Mouse (Mus musculus) CD4-positive helper T cell, adult 2 months (primary cell): ENCODE results near the gene Miga1.

Experiments used
- DNase-seq: peaks from one replicate; pipeline ENCODE4 v3.0.0-alpha.2; 2012; ENCODE audit warnings: low read depth, missing footprints, low spot score

Gene Miga1

GRCm38 (mm10) chr3:152287810-152288209 is 52.4 kb downstream of the Miga1 start:
- DNase-seq, result no peak

- DNase-seq, result no peak
Measured at GRCm38 (mm10) chr3:152284759-152285158, 55.4 kb downstream of the Miga1 start.

DNA sequence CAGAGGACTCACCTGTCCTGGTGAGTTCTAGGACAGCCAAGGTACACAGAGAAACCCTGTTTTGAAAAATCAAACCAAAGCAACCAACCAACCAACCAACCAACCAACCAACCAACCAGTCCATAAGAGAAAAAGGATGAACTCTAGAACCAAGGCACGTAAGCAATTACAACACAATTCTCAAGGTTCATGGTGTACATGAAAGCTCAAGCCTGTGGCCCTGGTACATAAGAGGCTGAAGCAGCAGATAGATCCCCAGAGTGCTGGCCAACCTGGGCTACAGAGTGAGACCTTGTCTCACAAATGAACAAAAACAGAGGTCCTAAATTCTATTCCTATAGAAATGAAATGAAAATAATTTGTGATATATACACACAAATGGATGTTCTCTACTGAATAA is 55.9 kb downstream of the Miga1 start:
- no peak for DNase-seq

DNA sequence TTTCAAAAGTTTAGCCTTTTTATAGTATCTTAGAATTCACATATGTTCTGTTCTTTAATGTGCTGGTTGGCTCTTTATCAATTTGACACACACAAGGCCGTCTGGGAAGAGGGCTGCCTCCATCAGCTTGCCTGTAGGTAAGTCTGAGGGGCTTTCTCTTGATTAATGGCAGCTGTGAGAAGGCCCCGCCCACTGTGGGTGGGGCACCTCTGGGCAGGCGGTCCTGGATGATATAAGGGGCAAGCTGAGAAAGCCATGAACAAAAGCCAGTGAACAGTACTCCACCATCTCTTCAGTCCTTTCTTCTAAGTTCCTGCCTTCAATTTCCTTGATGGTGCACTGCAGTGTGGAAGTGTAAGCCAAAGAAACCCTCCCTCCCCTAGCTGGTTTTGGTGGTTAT is 58.1 kb downstream of the Miga1 start:
- no peak for DNase-seq

- DNase-seq, result no peak
Measured at GRCm38 (mm10) chr3:152278431-152278830, 61.8 kb downstream of the Miga1 start.

GRCm38 (mm10) chr3:152277912-152278311 is 62.3 kb downstream of the Miga1 start:
- DNase-seq, result no peak

DNA sequence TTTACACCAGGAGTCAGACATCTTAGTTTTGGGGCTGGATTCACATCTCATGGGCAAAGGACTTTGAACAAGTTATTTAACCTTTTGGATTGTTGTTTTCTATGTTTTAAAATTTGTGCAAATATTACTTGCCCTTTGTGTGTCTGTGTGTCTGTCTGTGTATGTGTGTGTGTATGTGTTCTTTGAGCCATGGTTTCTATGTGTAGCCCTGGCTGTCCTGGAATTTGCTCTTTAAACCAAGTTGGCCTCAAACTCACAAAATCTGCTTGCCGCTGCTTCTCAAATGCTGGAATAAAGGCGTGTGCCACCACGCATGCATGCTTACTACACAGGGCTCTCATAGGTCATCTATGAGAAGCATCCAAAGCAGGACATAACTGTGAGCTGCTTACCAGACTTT is 63.3 kb downstream of the Miga1 start:
- no peak for DNase-seq

- no peak for DNase-seq
Measured at GRCm38 (mm10) chr3:152275008-152275407, 65.2 kb downstream of the Miga1 start.

DNA sequence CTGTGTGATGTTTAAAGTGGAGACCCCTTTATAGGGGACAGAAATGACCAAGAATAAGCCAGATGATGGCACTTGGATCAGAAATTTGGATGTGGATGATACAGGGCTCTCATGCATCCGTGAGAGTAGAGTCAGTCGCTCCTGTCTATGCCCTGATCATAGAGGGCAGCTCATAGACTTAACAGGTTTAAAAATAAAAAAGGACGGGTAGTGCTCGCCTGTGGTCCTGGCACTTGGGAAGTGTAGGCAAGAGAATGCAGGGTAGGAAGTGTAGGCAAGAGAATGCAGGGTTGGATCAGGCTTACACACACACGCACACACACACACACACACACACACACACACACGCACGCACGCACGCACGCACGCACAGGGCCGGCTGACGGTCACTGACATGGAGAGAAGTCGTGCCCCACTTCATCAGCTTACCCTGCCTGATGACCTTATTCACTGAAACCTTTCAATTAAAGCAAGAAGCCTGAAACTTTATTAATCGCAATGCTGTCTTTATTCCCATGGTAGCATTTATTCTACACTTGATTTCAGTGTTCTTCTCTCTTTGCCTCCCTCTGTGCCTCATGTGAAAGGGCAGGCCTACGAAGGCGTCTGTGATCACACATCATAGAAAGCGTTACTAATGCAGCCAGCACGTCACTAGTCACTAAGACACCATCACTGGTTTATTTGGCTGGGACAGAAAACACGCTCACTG is 67.1 kb downstream of the Miga1 start:
- DNase-seq, result no peak

DNA sequence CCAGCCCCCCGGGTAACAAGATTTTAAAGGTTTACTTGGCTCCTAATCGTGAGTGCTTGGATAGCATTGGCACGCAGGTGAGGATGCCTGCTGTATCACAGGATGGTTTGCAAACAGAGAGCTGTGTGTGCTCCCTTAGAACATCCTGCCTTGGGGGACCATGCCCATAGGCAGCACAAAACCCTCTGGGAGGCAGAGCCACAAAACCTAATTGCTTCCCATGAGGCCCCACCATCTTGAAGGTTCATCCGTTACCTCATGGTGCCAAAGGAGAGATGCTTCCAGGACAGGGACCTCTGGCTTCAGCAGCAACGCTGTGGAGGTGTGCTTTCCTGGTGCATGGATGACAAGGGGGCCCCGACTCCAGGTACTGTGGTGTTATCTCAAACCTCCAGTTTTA is 68.3 kb downstream of the Miga1 start:
- no peak for DNase-seq

DNA sequence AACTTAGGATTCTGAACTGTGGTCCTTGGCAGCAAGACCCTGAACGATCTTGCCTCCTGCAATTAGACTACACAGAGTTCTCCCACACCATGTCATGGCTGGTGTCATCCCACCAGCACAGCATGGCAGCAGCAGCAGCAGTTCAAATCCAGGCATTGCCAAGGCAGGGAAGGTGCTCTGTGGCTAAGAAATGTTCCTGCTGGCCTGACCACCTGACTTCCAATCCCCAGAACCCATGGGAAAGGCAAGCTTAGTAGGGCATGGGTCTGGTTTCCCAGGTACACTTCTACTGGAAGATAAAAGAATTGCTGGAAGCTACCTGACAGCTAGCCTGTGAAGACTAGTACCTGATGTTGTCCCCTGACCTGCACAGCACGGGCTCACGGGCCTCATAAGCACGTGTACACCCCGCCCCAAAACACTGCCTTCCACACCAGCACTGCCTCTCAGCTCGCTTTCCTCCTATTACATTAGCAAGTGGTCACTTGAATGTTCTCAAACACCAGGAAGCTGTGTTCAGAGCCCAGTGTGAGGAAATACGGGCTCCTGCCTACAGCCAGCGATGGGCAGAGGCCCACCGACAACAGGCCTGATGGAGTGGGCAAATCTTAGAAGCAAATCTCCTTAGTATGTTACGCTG is 69.0 kb downstream of the Miga1 start:
- no peak for DNase-seq

DNA sequence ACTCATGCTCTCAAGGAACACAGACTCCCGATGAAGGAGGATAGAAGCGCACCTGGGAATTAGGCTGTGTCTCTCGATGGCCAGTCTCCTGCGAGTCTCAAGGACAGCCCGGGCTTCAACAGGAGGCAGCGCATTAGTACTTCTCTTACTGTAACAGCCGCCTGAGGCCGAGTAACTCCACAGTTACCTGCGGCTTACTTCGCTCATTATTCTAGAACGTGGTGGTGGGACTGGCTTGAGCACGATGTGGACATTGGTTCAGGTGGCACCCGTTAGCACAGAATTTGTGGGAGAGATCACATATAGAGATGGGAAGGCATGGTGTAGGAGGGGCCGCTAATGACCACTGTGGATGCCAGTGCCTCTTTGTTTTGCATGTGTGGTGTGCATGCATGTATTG is 72.1 kb downstream of the Miga1 start:
- DNase-seq, result no peak

DNA sequence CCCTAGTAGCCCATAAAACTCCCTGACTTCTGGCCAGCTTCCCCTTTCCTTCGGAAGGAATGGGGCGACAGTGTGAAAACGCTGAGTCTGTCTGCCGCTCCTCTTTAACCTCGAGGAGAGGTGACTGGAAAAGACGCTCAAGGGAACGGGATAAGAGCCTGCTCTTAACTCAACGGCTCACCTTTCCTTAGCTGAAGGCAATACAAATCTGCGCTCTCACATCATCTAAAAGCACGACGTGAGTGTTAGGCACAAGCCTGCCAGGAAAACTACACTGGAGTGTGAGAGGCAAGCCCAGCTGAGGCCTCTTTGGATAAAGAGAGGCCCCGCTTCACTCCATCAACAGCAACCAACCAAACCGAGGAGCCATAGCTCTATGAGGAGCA is 74.2 kb downstream of the Miga1 start, which contains the start of gene Nexn:
Gene Nexn (minus strand): TSS at position 315 of the 386 bp plus-strand sequence.
- no peak for DNase-seq

- no peak for DNase-seq
Measured at GRCm38 (mm10) chr3:152265351-152266035, 74.7 kb downstream of the Miga1 start.

DNA sequence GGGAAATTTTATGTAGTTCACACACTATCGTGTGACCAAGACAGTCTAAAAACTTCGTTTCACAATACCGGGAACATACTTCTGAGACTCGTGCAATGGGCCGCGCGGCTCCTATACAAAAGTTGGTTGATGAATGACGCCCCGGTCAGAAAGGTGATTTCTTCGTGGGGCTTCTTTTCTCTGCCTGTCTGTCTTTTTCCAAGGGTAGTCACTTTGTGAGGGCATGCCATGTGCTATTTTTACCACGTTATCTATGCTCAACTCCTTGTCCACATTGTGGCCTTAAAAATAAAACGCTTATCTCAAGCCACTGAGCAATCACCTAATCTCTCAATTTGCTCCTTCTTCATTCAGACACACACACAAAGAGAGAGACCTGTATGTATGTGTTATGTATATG is 75.4 kb downstream of the Miga1 start:
- no peak for DNase-seq

DNA sequence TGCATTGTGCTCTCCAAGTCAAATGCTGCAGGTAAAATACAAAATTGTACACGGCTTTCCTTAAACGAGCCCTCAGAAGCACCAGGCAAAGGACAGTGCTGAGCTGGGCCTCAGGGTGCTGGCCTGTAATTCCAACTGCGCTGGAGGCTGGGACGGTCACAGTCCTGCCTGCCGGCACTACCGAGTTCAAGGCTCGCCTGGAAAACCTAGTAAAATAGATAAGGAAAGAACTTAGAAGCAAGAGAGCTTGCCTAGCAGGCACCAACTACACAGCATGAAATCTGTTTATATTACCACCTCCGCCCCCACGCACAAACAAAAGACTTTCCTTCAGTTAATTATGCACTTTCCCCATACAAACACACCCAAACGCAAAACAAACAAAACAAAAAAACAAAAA is 75.8 kb downstream of the Miga1 start:
- no peak for DNase-seq

GRCm38 (mm10) chr3:152261948-152262347 is 78.3 kb downstream of the Miga1 start:
- no peak for DNase-seq

GRCm38 (mm10) chr3:152261436-152261835 is 78.8 kb downstream of the Miga1 start:
- DNase-seq, result peak; percentile 10

- no peak for DNase-seq
Measured at GRCm38 (mm10) chr3:152260362-152260761, 79.8 kb downstream of the Miga1 start.

DNA sequence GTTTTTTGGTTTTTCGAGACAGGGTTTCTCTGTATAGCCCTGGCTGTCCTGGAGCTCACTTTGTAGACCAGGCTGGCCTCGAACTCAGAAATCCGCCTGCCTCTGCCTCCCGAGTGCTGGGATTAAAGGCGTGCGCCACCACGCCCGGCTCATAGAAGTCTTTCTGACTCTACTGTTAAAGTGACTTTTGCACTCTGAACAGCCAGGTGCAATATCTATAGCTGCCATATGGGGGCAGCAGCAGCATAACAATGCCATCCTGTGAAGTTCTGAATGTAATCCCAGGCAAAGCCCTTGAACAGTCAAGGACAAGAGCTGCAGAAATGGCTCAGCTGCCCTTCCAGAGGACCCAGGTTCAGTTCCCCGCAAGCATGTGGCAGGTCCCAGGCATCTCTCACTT is 80.8 kb downstream of the Miga1 start:
- peak; percentile 70 for DNase-seq

- peak; percentile 10 for DNase-seq
Measured at GRCm38 (mm10) chr3:152257528-152257927, 82.7 kb downstream of the Miga1 start.

- no peak for DNase-seq
Measured at GRCm38 (mm10) chr3:152250487-152250886, 89.7 kb downstream of the Miga1 start.

DNA sequence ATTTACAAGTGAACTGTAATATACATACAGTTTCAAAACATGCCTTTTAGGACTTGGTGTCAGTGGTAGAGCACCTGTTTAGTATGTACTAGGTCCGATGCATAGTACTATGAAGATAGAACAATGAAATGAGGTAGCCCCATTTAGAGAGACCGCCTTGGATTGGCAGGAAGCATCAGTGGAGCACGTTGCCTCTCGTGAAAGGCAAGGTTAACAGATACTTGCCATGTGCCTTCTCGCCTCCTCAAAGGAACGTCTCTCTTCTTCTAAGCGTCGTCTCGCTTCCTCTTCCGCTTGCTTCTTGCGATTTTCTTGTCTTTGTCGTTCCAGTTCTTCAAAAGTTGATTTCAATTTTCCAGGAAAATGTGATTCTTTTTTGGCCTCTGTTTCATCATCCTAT is 92.5 kb downstream of the Miga1 start:
- DNase-seq, result no peak
